Mouse (Mus musculus) heart, embryonic 10.5 days (tissue): ENCODE measurements around the gene Mdga1. TPM values are rescaled to one million over a fixed set of nuclear protein-coding genes. Genes with fewer than 3 reads are reported as not detected.
A peak's percentile ranks its signal among the peaks of the same experiment; 100 is the strongest.

Experiments
- DNase-seq: peaks from one replicate; pipeline ENCODE4 v3.0.0-alpha.2; 2017; ENCODE audit warnings: low spot score
- H3K27ac ChIP-seq: fragments of 300-500 bp; sonication (generic); 2 replicates; pipeline ENCODE4 v1.5.1; 2016; ENCODE audit warnings: mild to moderate bottlenecking
- H3K27me3 ChIP-seq: fragments of 300-500 bp; sonication (generic); 2 replicates; pipeline ENCODE4 v1.6.1; 2016; ENCODE audit warnings: mild to moderate bottlenecking; ENCODE audit not compliant: poor library complexity, insufficient read depth, severe bottlenecking
- H3K36me3 ChIP-seq: fragments of 300-500 bp; sonication (generic); 2 replicates; pipeline ENCODE4 v1.6.1; 2016; ENCODE audit warnings: mild to moderate bottlenecking, moderate library complexity
- H3K4me1 ChIP-seq: fragments of 300-500 bp; sonication (generic); 2 replicates; pipeline ENCODE4 v1.6.1; 2016; ENCODE audit warnings: mild to moderate bottlenecking
- H3K4me3 ChIP-seq: fragments of 300-500 bp; sonication (generic); 2 replicates; pipeline ENCODE4 v1.5.1; 2016; ENCODE audit warnings: mild to moderate bottlenecking, moderate library complexity
- H3K9me3 ChIP-seq: fragments of 300-500 bp; sonication (generic); 2 replicates; pipeline ENCODE4 v1.6.1; 2016; ENCODE audit warnings: mild to moderate bottlenecking, moderate library complexity
- WGBS: fragments of 180-500 bp; shearing (Covaris S2); methylation state at CpG from one replicate; pipeline ENCODE4 v1.1.7; 2016; 5-methylcytosine and 5-hydroxymethylcytosine counted together
- polyA plus RNA-seq: library from polyadenylated mRNA; unstranded; fragments of >200 nt; fragmentation: Nextera tagmentation; extraction: Ambion mirVana; gene quantifications from 2 replicates; pipeline ENCODE4 v1.2.1, GENCODE M21; 2016

Mdga1 gene
- polyA plus RNA-seq, 1 experiment from 2014 or later, result 1.7 TPM

GRCm38 (mm10) chr17:29886655-29887251 is 83.1 kb downstream of the Mdga1 start:
- Histone ChIP-seq H3K4me1 (peaks cover 40% of the 10 kb centered on the region), H3K9me3 (no peaks in the 10 kb centered on the region), H3K36me3 (no peaks in the 10 kb centered on the region), H3K27ac (peak overlapping the region; percentile 81), H3K27me3 (peaks cover 85% of the 10 kb centered on the region), H3K4me3 (peak overlapping the region; percentile 74)
- under 1% methylated on average over 39 of the region's 39 CpGs for WGBS
- DNase-seq, result no peak

- peaks cover 40% of the 10 kb centered on the region for H3K4me1 ChIP-seq
- WGBS, result 3% methylated on average over 4 of the region's 4 CpGs
- no peaks in the 10 kb centered on the region for H3K9me3 ChIP-seq
- H3K27me3 ChIP-seq, result peaks cover 80% of the 10 kb centered on the region
- peak overlapping the region; percentile 74 for H3K4me3 ChIP-seq
- H3K36me3 ChIP-seq, result no peaks in the 10 kb centered on the region
- H3K27ac ChIP-seq, result no peak overlapping the region
- DNase-seq, result no peak
These were observed 83.8 kb downstream of the Mdga1 start for GRCm38 (mm10) chr17:29886061-29886460.

DNA sequence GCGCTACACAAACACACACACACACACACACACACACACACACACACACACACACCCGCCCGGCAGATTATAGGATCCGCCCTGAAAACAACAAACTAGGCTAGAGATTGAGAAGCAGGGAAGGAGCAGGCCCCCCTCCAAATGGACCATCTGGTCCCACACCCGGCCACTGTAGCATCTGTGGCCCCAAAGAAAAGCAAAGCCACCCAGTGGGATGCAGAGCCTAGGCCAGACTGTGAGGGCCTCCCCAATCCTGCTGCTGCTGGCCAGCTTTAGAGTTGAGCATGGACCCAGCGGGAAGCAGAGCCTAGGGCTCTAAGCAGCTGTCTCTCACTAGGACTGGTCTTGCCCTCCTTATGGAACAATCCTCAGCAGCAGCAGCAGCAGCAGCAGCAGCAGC is 85.3 kb downstream of the Mdga1 start:
- 45% methylated on average over 6 of the region's 6 CpGs for WGBS
- Histone ChIP-seq H3K4me1 (peaks cover 38% of the 10 kb centered on the region), H3K36me3 (no peaks in the 10 kb centered on the region), H3K27ac (no peak overlapping the region), H3K9me3 (no peaks in the 10 kb centered on the region), H3K27me3 (peaks cover 73% of the 10 kb centered on the region), H3K4me3 (no peak overlapping the region)
- DNase-seq, result no peak

DNA sequence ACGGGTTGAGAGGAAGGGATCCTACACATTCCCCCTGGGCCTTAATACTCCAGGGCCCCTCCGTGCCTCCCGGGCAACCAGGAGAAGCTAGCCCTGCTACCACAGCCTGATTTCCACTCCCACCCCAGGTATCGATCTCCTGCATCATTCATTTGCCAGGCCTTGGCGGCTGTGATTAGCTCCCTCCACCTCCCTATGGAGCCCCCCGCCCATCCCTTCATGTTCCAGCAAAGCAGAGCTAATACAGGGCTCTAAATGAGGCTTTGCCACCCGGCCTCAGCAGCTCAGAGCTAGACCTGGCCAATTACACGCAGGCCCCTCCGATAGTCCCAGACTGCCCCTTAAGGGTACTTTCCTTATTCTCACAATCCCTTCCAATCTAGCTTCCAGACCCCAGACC is 86.5 kb downstream of the Mdga1 start:
- 46% methylated on average over 9 of the region's 9 CpGs for WGBS
- Histone ChIP-seq H3K27ac (no peak overlapping the region), H3K9me3 (no peaks in the 10 kb centered on the region), H3K36me3 (no peaks in the 10 kb centered on the region), H3K4me3 (no peak overlapping the region), H3K4me1 (peaks cover 26% of the 10 kb centered on the region), H3K27me3 (peaks cover 64% of the 10 kb centered on the region)
- DNase-seq, result no peak

GRCm38 (mm10) chr17:29882885-29883284 is 87.0 kb downstream of the Mdga1 start:
- 0% methylated on average over 5 of the region's 5 CpGs for WGBS
- no peak for DNase-seq
- Histone ChIP-seq H3K4me3 (no peak overlapping the region), H3K27me3 (peaks cover 64% of the 10 kb centered on the region), H3K36me3 (no peaks in the 10 kb centered on the region), H3K9me3 (no peaks in the 10 kb centered on the region), H3K27ac (no peak overlapping the region), H3K4me1 (peaks cover 23% of the 10 kb centered on the region)

DNA sequence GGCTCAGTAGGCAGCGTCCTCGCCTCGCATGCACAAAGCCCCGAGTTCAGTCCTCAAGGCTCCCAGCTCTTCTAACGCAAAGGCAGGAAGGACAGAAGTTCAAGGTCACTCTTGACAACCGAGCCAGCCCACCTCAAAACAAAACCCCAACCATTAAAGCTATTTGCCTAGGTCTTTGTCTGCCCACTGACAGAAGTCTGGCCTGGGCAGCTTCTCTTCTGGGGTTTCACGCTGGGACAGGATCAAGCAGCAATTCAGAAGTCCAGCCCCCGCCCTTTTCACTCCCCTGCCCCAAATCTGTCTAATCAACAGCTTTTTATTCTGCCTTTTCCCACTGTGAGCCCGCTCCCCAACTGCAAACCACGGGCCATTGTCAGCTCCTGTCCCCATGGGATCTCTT is 89.6 kb downstream of the Mdga1 start:
- H3K4me3 ChIP-seq, result no peak overlapping the region
- 60% methylated on average over 10 of the region's 10 CpGs for WGBS

GRCm38 (mm10) chr17:29878990-29879389 is 90.9 kb downstream of the Mdga1 start:
- 88% methylated on average over 10 of the region's 10 CpGs for WGBS
- Histone ChIP-seq H3K4me3 (no peak overlapping the region), H3K9me3 (no peaks in the 10 kb centered on the region), H3K27me3 (peaks cover 56% of the 10 kb centered on the region), H3K27ac (no peak overlapping the region), H3K4me1 (peaks cover 10% of the 10 kb centered on the region), H3K36me3 (no peaks in the 10 kb centered on the region)
- no peak for DNase-seq

More for the DNA sequence above, 89.6 kb downstream of the Mdga1 start:
- Histone ChIP-seq H3K27me3 (peaks cover 57% of the 10 kb centered on the region), H3K27ac (no peak overlapping the region), H3K9me3 (no peaks in the 10 kb centered on the region), H3K4me1 (no peaks in the 10 kb centered on the region), H3K36me3 (no peaks in the 10 kb centered on the region)
- no peak for DNase-seq

DNA sequence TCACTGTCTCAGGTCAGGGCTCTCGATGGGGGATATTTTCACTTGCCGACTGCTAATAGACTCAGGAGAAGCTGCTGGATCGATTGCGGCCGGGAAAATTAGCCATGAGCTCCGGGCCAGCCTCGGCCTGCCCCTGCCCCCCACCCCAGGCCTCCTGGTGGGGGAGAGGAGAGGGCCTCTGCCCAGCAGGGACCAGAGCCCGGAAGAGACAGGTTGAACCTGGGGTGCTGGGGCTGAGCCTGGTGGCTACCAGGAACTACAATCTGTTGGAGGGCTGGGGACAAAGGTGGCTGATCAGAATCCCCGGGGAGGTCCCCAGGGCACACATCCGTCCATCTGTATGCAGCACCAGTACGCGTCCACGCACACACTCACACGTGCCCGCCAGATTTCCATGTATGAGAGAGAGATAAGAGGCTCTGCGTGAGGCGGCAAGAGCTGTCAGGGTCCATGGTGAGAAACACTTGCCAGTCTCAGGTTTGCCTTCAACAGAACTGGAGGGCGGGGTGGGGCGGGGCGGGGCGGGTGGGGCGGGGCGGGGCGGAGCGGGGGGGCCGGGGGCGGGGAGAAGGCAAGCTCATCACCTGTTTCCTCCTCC is 95.7 kb downstream of the Mdga1 start:
- peak overlapping the region; percentile 23 for H3K4me3 ChIP-seq
- H3K9me3 ChIP-seq, result no peaks in the 10 kb centered on the region
- peaks cover 25% of the 10 kb centered on the region for H3K4me1 ChIP-seq
- H3K27ac ChIP-seq, result peak overlapping the region; percentile 7
- no peak for DNase-seq
- no peaks in the 10 kb centered on the region for H3K36me3 ChIP-seq
- H3K27me3 ChIP-seq, result peaks cover 55% of the 10 kb centered on the region
- WGBS, result 9% methylated on average over 26 of the region's 27 CpGs

- 65% methylated on average over 7 of the region's 7 CpGs for WGBS
- H3K27me3 ChIP-seq, result peaks cover 55% of the 10 kb centered on the region
- H3K4me1 ChIP-seq, result peaks cover 25% of the 10 kb centered on the region
- no peak for DNase-seq
- H3K36me3 ChIP-seq, result no peaks in the 10 kb centered on the region
- no peak overlapping the region for H3K4me3 ChIP-seq
- H3K27ac ChIP-seq, result peak overlapping the region; percentile 7
- no peaks in the 10 kb centered on the region for H3K9me3 ChIP-seq
These were observed 96.3 kb downstream of the Mdga1 start for GRCm38 (mm10) chr17:29873580-29874015.

GRCm38 (mm10) chr17:29870316-29870715 is 99.6 kb downstream of the Mdga1 start:
- Histone ChIP-seq H3K4me1 (peaks cover 25% of the 10 kb centered on the region), H3K36me3 (no peaks in the 10 kb centered on the region), H3K27me3 (peaks cover 36% of the 10 kb centered on the region), H3K4me3 (no peak overlapping the region), H3K9me3 (peaks cover 10% of the 10 kb centered on the region; the same call in 1 of the 2 replicates), H3K27ac (0 out of 2 replicates have a peak overlapping the region, but pooled peaks have one; percentile 39)
- no peak for DNase-seq
- WGBS, result 70% methylated on average over 12 of the region's 12 CpGs

DNA sequence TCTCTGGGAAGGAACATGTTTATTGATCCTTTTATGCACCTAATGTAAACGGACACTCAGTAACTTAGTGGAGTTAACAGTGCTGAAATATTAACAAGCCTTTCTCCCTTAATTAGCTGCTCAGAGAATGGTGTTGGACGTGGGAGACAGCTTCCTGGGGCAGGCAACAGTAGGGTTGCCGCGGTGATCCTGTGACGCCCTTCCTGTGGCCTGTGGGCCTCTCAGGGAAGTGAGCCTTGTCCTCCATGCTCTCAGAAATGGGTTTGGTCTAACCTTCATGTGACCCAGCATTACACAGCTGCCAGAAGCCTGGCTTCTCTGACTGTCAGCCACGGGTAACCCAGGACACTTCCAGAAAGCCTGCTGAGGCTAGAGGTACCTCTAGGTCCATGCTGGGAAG is 104.0 kb downstream of the Mdga1 start:
- no peak for DNase-seq
- Histone ChIP-seq H3K9me3 (peaks cover 10% of the 10 kb centered on the region; the same call in 1 of the 2 replicates), H3K27ac (no peak overlapping the region), H3K4me3 (no peak overlapping the region), H3K27me3 (no peaks in the 10 kb centered on the region), H3K4me1 (peaks cover 8% of the 10 kb centered on the region; the same call in 1 of the 2 replicates), H3K36me3 (no peaks in the 10 kb centered on the region)
- 65% methylated on average over 6 of the region's 6 CpGs for WGBS

DNA sequence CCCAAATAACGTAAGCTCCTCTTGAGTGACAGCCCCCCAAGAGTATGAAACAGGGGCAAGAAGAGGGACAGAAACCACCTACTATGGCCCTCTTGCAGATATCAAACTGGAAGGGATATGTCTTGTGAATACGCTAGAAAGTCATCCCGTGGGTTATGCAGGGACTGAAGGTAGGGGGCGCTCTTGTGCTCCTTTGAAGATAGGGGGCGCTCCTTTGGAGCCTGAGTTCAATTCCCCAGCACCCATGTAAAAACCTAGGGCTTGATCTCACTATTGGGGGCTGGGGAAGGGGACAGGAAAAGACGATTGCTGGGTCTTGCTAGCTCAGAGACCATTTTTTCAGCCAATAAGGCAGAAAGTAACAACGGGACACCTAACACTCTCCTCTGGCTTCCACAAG is 105.4 kb downstream of the Mdga1 start:
- no peak for DNase-seq
- no peaks in the 10 kb centered on the region for H3K36me3 ChIP-seq
- no peaks in the 10 kb centered on the region for H3K27me3 ChIP-seq
- H3K27ac ChIP-seq, result no peak overlapping the region
- peaks cover 9% of the 10 kb centered on the region for H3K4me1 ChIP-seq
- 50% methylated on average over 7 of the region's 7 CpGs for WGBS
- peaks cover 10% of the 10 kb centered on the region; the same call in 1 of the 2 replicates for H3K9me3 ChIP-seq
- H3K4me3 ChIP-seq, result no peak overlapping the region

- WGBS, result 45% methylated on average over 13 of the region's 13 CpGs
- no peak overlapping the region for H3K4me3 ChIP-seq
- H3K27ac ChIP-seq, result peak overlapping the region; percentile 42; the same call in 1 of the 2 replicates
- peak; percentile 91 for DNase-seq
- no peaks in the 10 kb centered on the region for H3K36me3 ChIP-seq
- peaks cover 29% of the 10 kb centered on the region for H3K4me1 ChIP-seq
- H3K9me3 ChIP-seq, result no peaks in the 10 kb centered on the region
- H3K27me3 ChIP-seq, result peaks cover 16% of the 10 kb centered on the region
These were observed 110.1 kb downstream of the Mdga1 start for GRCm38 (mm10) chr17:29859788-29860283.
